Mouse (Mus musculus) ES-Bruce4 (cell line): ENCODE data around the gene Ino80d.

ENCODE experiments used
- CTCF ChIP-seq: IDR thresholded peaks from one replicate; pipeline ENCODE4 v1.8.1; 2011; ENCODE audit warnings: low read depth, low read length
- POLR2A ChIP-seq: IDR thresholded peaks from one replicate; pipeline ENCODE4 v1.8.1; 2011; ENCODE audit warnings: low read length; ENCODE audit not compliant: insufficient read depth

DNA sequence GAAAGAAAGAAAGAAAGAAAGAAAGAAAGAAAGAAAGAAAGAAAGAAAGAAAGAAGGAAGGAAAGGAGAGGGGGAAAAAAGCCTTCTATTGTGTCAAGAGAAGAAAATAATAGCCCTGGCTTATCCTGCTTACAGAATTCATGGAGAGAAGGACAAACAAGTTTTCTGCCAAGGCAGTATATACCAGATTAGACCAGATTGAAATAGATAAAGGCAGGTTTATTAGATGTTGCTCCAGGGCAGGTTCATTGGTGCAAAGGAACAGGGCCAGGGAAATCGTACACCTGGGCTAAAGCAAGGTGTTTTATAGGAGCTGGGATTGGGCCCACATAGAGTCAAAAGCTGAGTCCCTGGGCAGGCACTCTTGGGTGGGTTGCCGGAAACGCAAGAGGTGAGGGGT is 162.1 kb downstream of the Ino80d start:
- TF ChIP-seq CTCF = no peak
- TF ChIP-seq POLR2A = no peak
